Mouse (Mus musculus): ENCODE measurements at regions not wholly inside any gene's neighbourhood (a gene's known extent, or its start where the extent isn't known, plus 50 kb on each side); places are given as distances from the start of the nearest gene placed in this dataset.

GRCm38 (mm10) chr9:94426740-94427139 is 111.1 kb downstream of the 1190002N15Rik start:
- TF ChIP-seq CTCF (IDR thresholded peaks at IDR 0.05; ENCODE audit: insufficient read depth, low read length) (no peak), POLR2A (IDR thresholded peaks at IDR 0.05; ENCODE audit: borderline replicate concordance, extremely low read depth, low read depth, low read length) (no peak)
